Mouse (Mus musculus) limb, embryonic 11.5 days (tissue): ENCODE results near the gene Zfp598. TPM values are rescaled to one million over a fixed set of nuclear protein-coding genes. Genes with fewer than 3 reads are reported as not detected.
A peak's percentile ranks its signal among the peaks of the same experiment; 100 is the strongest.
"Not testable (repeated sequence)": the region's sequence is repeated elsewhere in the genome, so short reads cannot be mapped to it uniquely, and the experiment has no call there.

Experiments used
- ATAC-seq: fragments of 200-750 bp; cut with Nextera tagmentation; 2 replicates; pipeline ENCODE4 v1.8.0; 2017; ENCODE audit warnings: low read depth; ENCODE audit not compliant: insufficient number of reproducible peaks, low FRiP score, low TSS enrichment
- DNase-seq: peaks from one replicate; pipeline ENCODE4 v3.0.0-alpha.2; 2015; ENCODE audit warnings: low spot score
- H3K27ac ChIP-seq: fragments of 300-500 bp; sonication (generic); replicated peaks from 2 replicates; pipeline ENCODE4 v1.5.1; 2014; ENCODE audit warnings: low read depth, mild to moderate bottlenecking, low read length
- H3K27me3 ChIP-seq: fragments of 300-500 bp; sonication (generic); 2 replicates; pipeline ENCODE4 v1.6.1; 2014; ENCODE audit warnings: mild to moderate bottlenecking, low read length, mixed read lengths; ENCODE audit not compliant: control insufficient read depth, insufficient read depth
- H3K36me3 ChIP-seq: fragments of 300-500 bp; sonication (generic); 2 replicates; pipeline ENCODE4 v1.6.1; 2014; ENCODE audit warnings: mild to moderate bottlenecking, low read length, moderate library complexity, mixed read lengths; ENCODE audit not compliant: control insufficient read depth, insufficient read depth
- H3K4me1 ChIP-seq: fragments of 300-500 bp; sonication (generic); 2 replicates; pipeline ENCODE4 v1.6.1; 2014; ENCODE audit warnings: low read length, mixed read lengths; ENCODE audit not compliant: control insufficient read depth, insufficient read depth
- H3K4me2 ChIP-seq: fragments of 300-500 bp; sonication (generic); 2 replicates; pipeline ENCODE4 v1.6.1; 2014; ENCODE audit warnings: low read depth, mild to moderate bottlenecking, moderate library complexity; ENCODE audit not compliant: severe bottlenecking
- H3K4me3 ChIP-seq: fragments of 300-500 bp; sonication (generic); 2 replicates; pipeline ENCODE4 v1.5.1; 2014; ENCODE audit warnings: low read depth, low read length
- H3K9ac ChIP-seq: fragments of 300-500 bp; sonication (generic); 2 replicates; pipeline ENCODE4 v1.6.1; 2014; ENCODE audit warnings: mild to moderate bottlenecking, low read length
- H3K9me3 ChIP-seq: fragments of 300-500 bp; sonication (generic); 2 replicates; pipeline ENCODE4 v1.6.1; 2016; ENCODE audit warnings: low read length; ENCODE audit not compliant: control insufficient read depth
- WGBS: fragments of 180-500 bp; shearing (Covaris S2); extraction: QIAGEN DNeasy Blood & Tissue Kit; methylation state at CpG from one replicate; pipeline ENCODE4 v1.1.7; 2014; 5-methylcytosine and 5-hydroxymethylcytosine counted together
- polyA plus RNA-seq: library from polyadenylated mRNA; unstranded; fragments of >200 nt; fragmentation: Nextera tagmentation; extraction: Ambion mirVana; gene quantifications from 2 replicates; pipeline ENCODE4 v1.2.1, GENCODE M21; 2014

Gene Zfp598
- polyA plus RNA-seq, 1 experiment from 2014 or later = 36.3 TPM

GRCm38 (mm10) chr17:24715556-24715955 lies 46.1 kb downstream of the Zfp598 start:
- H3K9ac ChIP-seq = no peak overlapping the region
- DNase-seq = no peak
- 61% methylated on average over 6 of the region's 6 CpGs for WGBS

GRCm38 (mm10) chr17:24716166-24716682 lies 46.7 kb downstream of the Zfp598 start:
- Histone ChIP-seq H3K27ac (no peak overlapping the region), H3K4me2 (no peak overlapping the region), H3K4me1 (peaks cover 1% of the 10 kb centered on the region; the same call in 1 of the 2 replicates), H3K27me3 (no peaks in the 10 kb centered on the region), H3K4me3 (no peak overlapping the region), H3K9me3 (no peaks in the 10 kb centered on the region), H3K36me3 (peaks cover 8% of the 10 kb centered on the region; the same call in 1 of the 2 replicates), H3K9ac (no peak overlapping the region)
- 97% methylated on average over 15 of the region's 15 CpGs for WGBS
- DNase-seq = no peak
- no peak for ATAC-seq

More at GRCm38 (mm10) chr17:24715556-24715955, 46.1 kb downstream of the Zfp598 start:
- H3K4me1 ChIP-seq = no peaks in the 10 kb centered on the region
- no peaks in the 10 kb centered on the region for H3K9me3 ChIP-seq
- no peak overlapping the region for H3K27ac ChIP-seq
- no peak for ATAC-seq
- H3K4me2 ChIP-seq = no peak overlapping the region
- H3K36me3 ChIP-seq = peaks cover 8% of the 10 kb centered on the region; the same call in 1 of the 2 replicates
- no peaks in the 10 kb centered on the region for H3K27me3 ChIP-seq
- no peak overlapping the region for H3K4me3 ChIP-seq

GRCm38 (mm10) chr17:24717943-24718342 lies 48.5 kb downstream of the Zfp598 start, which contains the start of the genes Rnf151 and Rps2:
TSS of gene Rnf151 (minus strand) at chr17:24718063.
TSS of gene Rps2 (plus strand) at chr17:24718116.
- no peak within 1 kb of the TSS for H3K27ac ChIP-seq
- no peaks in the 10 kb centered on the region for H3K27me3 ChIP-seq
- DNase-seq (no peak), ATAC-seq (no peak)
- peak within 1 kb of the TSS; percentile 81 for H3K4me3 ChIP-seq
- H3K4me2 ChIP-seq = peak within 1 kb of the TSS; percentile 53
- H3K9ac ChIP-seq = peak within 1 kb of the TSS; percentile 90; the same call in 1 of the 2 replicates
- H3K36me3 ChIP-seq = peaks cover 14% of the 10 kb centered on the region
- no peaks in the 10 kb centered on the region for H3K9me3 ChIP-seq
- WGBS = 88% methylated on average over 4 of the region's 4 CpGs
- peaks cover 4% of the 10 kb centered on the region; the same call in 1 of the 2 replicates for H3K4me1 ChIP-seq

GRCm38 (mm10) chr17:24718938-24719337 lies 49.5 kb downstream of the Zfp598 start:
- peak overlapping the region; percentile 53 for H3K4me2 ChIP-seq
- peak overlapping the region; percentile 81 for H3K4me3 ChIP-seq
- peaks cover 14% of the 10 kb centered on the region for H3K36me3 ChIP-seq
- H3K4me1 ChIP-seq, H3K27me3 ChIP-seq, DNase-seq, H3K9me3 ChIP-seq, H3K27ac ChIP-seq, ATAC-seq: not testable (repeated sequence)
- WGBS = 61% methylated on average over 5 of the region's 5 CpGs
- peak overlapping the region; percentile 90 for H3K9ac ChIP-seq

GRCm38 (mm10) chr17:24719494-24720222 lies 50.2 kb downstream of the Zfp598 start:
- H3K9me3 ChIP-seq = no peaks in the 10 kb centered on the region
- peak overlapping the region; percentile 77 for H3K27ac ChIP-seq
- peak overlapping the region; percentile 60 for H3K4me2 ChIP-seq
- H3K4me3 ChIP-seq = peak overlapping the region; percentile 81
- ATAC-seq (peak; percentile 96), DNase-seq (peak; percentile 99)
- H3K9ac ChIP-seq = peak overlapping the region; percentile 90
- no peaks in the 10 kb centered on the region for H3K27me3 ChIP-seq
- peaks cover 9% of the 10 kb centered on the region; the same call in 1 of the 2 replicates for H3K4me1 ChIP-seq
- WGBS = under 1% methylated on average over 61 of the region's 61 CpGs
- peaks cover 14% of the 10 kb centered on the region for H3K36me3 ChIP-seq

- under 1% methylated on average over 10 of the region's 11 CpGs for WGBS
- Histone ChIP-seq H3K4me2 (peak overlapping the region; percentile 60), H3K9ac (peak overlapping the region; percentile 90), H3K36me3 (peaks cover 14% of the 10 kb centered on the region), H3K4me3 (peak overlapping the region; percentile 81)
- DNase-seq, H3K9me3 ChIP-seq, H3K27ac ChIP-seq, H3K4me1 ChIP-seq, ATAC-seq, H3K27me3 ChIP-seq: not testable (repeated sequence)
Observed at GRCm38 (mm10) chr17:24720616-24721015, 51.1 kb downstream of the Zfp598 start.

- H3K4me3 ChIP-seq = peak overlapping the region; percentile 81
- 63% methylated on average over 7 of the region's 7 CpGs for whole genome bisulfite sequencing
- H3K9me3 ChIP-seq, DNase-seq, H3K4me1 ChIP-seq, ATAC-seq, H3K27me3 ChIP-seq, H3K27ac ChIP-seq: not testable (repeated sequence)
- peak overlapping the region; percentile 43; the same call in 1 of the 2 replicates for H3K9ac ChIP-seq
- H3K4me2 ChIP-seq = peak overlapping the region; percentile 60
- H3K36me3 ChIP-seq = peaks cover 14% of the 10 kb centered on the region
Observed at GRCm38 (mm10) chr17:24721383-24721955, 52.0 kb downstream of the Zfp598 start.

- Histone ChIP-seq H3K4me2 (no peak overlapping the region), H3K4me1 (peaks cover 9% of the 10 kb centered on the region; the same call in 1 of the 2 replicates), H3K27me3 (no peaks in the 10 kb centered on the region), H3K9ac (no peak overlapping the region), H3K4me3 (peak overlapping the region; percentile 1; the same call in 1 of the 2 replicates), H3K36me3 (peaks cover 8% of the 10 kb centered on the region), H3K9me3 (no peaks in the 10 kb centered on the region), H3K27ac (no peak overlapping the region)
- WGBS = 31% methylated on average over 13 of the region's 13 CpGs
- DNase-seq = no peak
- ATAC-seq = no peak
Observed at GRCm38 (mm10) chr17:24722220-24722924, 52.9 kb downstream of the Zfp598 start.
